Mouse (Mus musculus) MEL (cell line): ENCODE data around the gene Steap1. TPM values are rescaled to one million over a fixed set of nuclear protein-coding genes. Genes with fewer than 3 reads are reported as not detected.
A peak's percentile ranks its signal among the peaks of the same experiment; 100 is the strongest.

Experiments
- DNase-seq: peaks from one replicate; pipeline ENCODE4 v3.0.0; 2011; ENCODE audit warnings: low read depth, low spot score
- H3K27ac ChIP-seq: 2 replicates; pipeline ENCODE4 v1.5.1; 2012; ENCODE audit warnings: low read depth, mild to moderate bottlenecking, control low read depth, low read length, moderate library complexity; ENCODE audit not compliant: control insufficient read depth
- H3K27me3 ChIP-seq, 2 experiments: fragments of 150-350 bp in 1 of 2; sonication (generic) in 1 of 2; 2 replicates each; pipeline ENCODE4 v1.6.1; 2012; ENCODE audit warnings: low read length in 2 of 2, mild to moderate bottlenecking in 2 of 2, improper control_type of control experiment in 1 of 2, moderate library complexity in 1 of 2; ENCODE audit not compliant: insufficient read depth in 2 of 2, control insufficient read depth in 1 of 2
- H3K36me3 ChIP-seq, 2 experiments: 2 replicates each; pipeline ENCODE4 v1.6.1; 2012 to 2014; ENCODE audit warnings: low read length in 2 of 2, improper control_type of control experiment in 1 of 2, inconsistent platforms in 1 of 2, mild to moderate bottlenecking in 1 of 2; ENCODE audit not compliant: insufficient read depth in 2 of 2, control insufficient read depth in 1 of 2
- H3K4me1 ChIP-seq, 2 experiments: fragments of 150-350 bp in 1 of 2; sonication (generic) in 1 of 2; 2 replicates each; pipeline ENCODE4 v1.6.1; 2012; ENCODE audit warnings: low read length in 2 of 2, improper control_type of control experiment in 1 of 2, mild to moderate bottlenecking in 1 of 2; ENCODE audit not compliant: insufficient read depth in 2 of 2, control insufficient read depth in 1 of 2
- H3K4me3 ChIP-seq, 2 experiments: fragments of 150-350 bp in 1 of 2; sonication (generic) in 1 of 2; 2 replicates each; pipeline ENCODE4 v1.5.1; 2012; ENCODE audit warnings: low read depth in 2 of 2, low read length in 2 of 2, mild to moderate bottlenecking in 2 of 2, moderate library complexity in 2 of 2, control low read depth in 1 of 2, improper control_type of control experiment in 1 of 2; ENCODE audit not compliant: control insufficient read depth in 1 of 2, insufficient read depth in 1 of 2
- H3K79me2 ChIP-seq: 2 replicates; pipeline ENCODE4 v1.6.1; 2012; ENCODE audit warnings: mild to moderate bottlenecking, low read length, moderate library complexity; ENCODE audit not compliant: control insufficient read depth, poor library complexity, insufficient read depth
- H3K9ac ChIP-seq: 2 replicates; pipeline ENCODE4 v1.6.1; 2012; ENCODE audit warnings: low read depth, mild to moderate bottlenecking, control low read depth, low read length, moderate library complexity; ENCODE audit not compliant: control insufficient read depth, poor library complexity, severe bottlenecking
- H3K9me3 ChIP-seq: fragments of 150-350 bp; sonication (generic); replicated peaks from 2 replicates; pipeline ENCODE4 v1.6.1; 2012; ENCODE audit warnings: mild to moderate bottlenecking, low read length, improper control_type of control experiment, moderate library complexity; ENCODE audit not compliant: insufficient read depth
- CHD2 ChIP-seq: IDR thresholded peaks from 2 replicates; pipeline ENCODE4 v1.6.1; 2011; ENCODE audit warnings: low read length, improper control_type of control experiment
- CTCF ChIP-seq, 3 experiments: IDR thresholded peaks in 2 of 3; conservative IDR thresholded peaks in 1 of 3; 2 replicates each; pipeline ENCODE4 v1.5.1; 2011 to 2012; ENCODE audit warnings: low read length in 3 of 3, low read depth in 2 of 3, mild to moderate bottlenecking in 2 of 3, improper control_type of control experiment in 1 of 3, inconsistent platforms in 1 of 3, mixed read lengths in 1 of 3, moderate library complexity in 1 of 3; ENCODE audit not compliant: control insufficient read depth in 1 of 3, insufficient read depth in 1 of 3, poor library complexity in 1 of 3, severe bottlenecking in 1 of 3
- ELF1 ChIP-seq: IDR thresholded peaks from 2 replicates; pipeline ENCODE4 v1.6.1; 2014; ENCODE audit warnings: low read depth, mild to moderate bottlenecking, inconsistent platforms, low read length, improper control_type of control experiment, moderate library complexity
- GABPA ChIP-seq: IDR thresholded peaks from 2 replicates; pipeline ENCODE4 v1.6.1; 2012; ENCODE audit warnings: low read depth, mild to moderate bottlenecking, inconsistent platforms, low read length, improper control_type of control experiment, moderate library complexity
- MAFK ChIP-seq: IDR thresholded peaks from 2 replicates; pipeline ENCODE4 v1.6.1; 2011; ENCODE audit warnings: low read depth, mild to moderate bottlenecking, low read length, improper control_type of control experiment, borderline replicate concordance
- MAZ ChIP-seq: IDR thresholded peaks from 2 replicates; pipeline ENCODE4 v1.6.1; 2012; ENCODE audit warnings: low read depth, mild to moderate bottlenecking, inconsistent platforms, low read length, improper control_type of control experiment
- MXI1 ChIP-seq: IDR thresholded peaks from 2 replicates; pipeline ENCODE4 v1.6.1; 2011; ENCODE audit warnings: mild to moderate bottlenecking, low read depth, low read length, improper control_type of control experiment
- POLR2A ChIP-seq, 2 experiments: IDR thresholded peaks; 2 replicates each; pipeline ENCODE4 v1.6.1; 2011 to 2012; ENCODE audit warnings: low read length in 2 of 2, mild to moderate bottlenecking in 2 of 2, control low read depth in 1 of 2, improper control_type of control experiment in 1 of 2, low read depth in 1 of 2, moderate library complexity in 1 of 2; ENCODE audit not compliant: control insufficient read depth in 1 of 2, insufficient read depth in 1 of 2, poor library complexity in 1 of 2
- POLR2AphosphoS5 ChIP-seq: IDR thresholded peaks from 2 replicates; pipeline ENCODE4 v1.6.1; 2012; ENCODE audit warnings: low read depth, borderline replicate concordance, mild to moderate bottlenecking, inconsistent platforms, low read length, moderate library complexity, mixed read lengths
- RAD21 ChIP-seq: IDR thresholded peaks from 2 replicates; pipeline ENCODE4 v1.6.1; 2011; ENCODE audit warnings: mild to moderate bottlenecking, low read depth, low read length, improper control_type of control experiment
- RCOR1 ChIP-seq: IDR thresholded peaks from 2 replicates; pipeline ENCODE4 v1.6.1; 2012; ENCODE audit warnings: low read depth, mild to moderate bottlenecking, inconsistent platforms, low read length, improper control_type of control experiment
- SIN3A ChIP-seq: IDR thresholded peaks from 2 replicates; pipeline ENCODE4 v1.6.1; 2012; ENCODE audit warnings: low read length, improper control_type of control experiment, inconsistent platforms
- SMC3 ChIP-seq: IDR thresholded peaks from 2 replicates; pipeline ENCODE4 v1.6.1; 2011; ENCODE audit warnings: low read depth, low read length, improper control_type of control experiment
- USF2 ChIP-seq, 2 experiments: IDR thresholded peaks; 2 replicates each; pipeline ENCODE4 v1.6.1; 2011 to 2012; ENCODE audit warnings: improper control_type of control experiment in 2 of 2, low read length in 2 of 2, borderline replicate concordance in 1 of 2, inconsistent platforms in 1 of 2, low read depth in 1 of 2, mild to moderate bottlenecking in 1 of 2; ENCODE audit not compliant: insufficient read depth in 1 of 2
- ZC3H11A ChIP-seq: IDR thresholded peaks from 2 replicates; pipeline ENCODE4 v1.6.1; 2012; ENCODE audit warnings: low read depth, mild to moderate bottlenecking, inconsistent platforms, low read length, improper control_type of control experiment
- ZKSCAN1 ChIP-seq: IDR thresholded peaks from 2 replicates; pipeline ENCODE4 v1.6.1; 2012; ENCODE audit warnings: low read depth, mild to moderate bottlenecking, inconsistent platforms, low read length, improper control_type of control experiment, moderate library complexity
- polyA plus RNA-seq, 2 experiments: library from polyadenylated mRNA; stranded (reverse) in 1 of 2; unstranded in 1 of 2; fragments of >175 nt in 1 of 2; fragments of >200 nt in 1 of 2; gene quantifications; 2 replicates each; pipeline versions ENCODE4 v1.2.1 to v1.2.4; 2012; ENCODE audit warnings: low replicate concordance in 2 of 2, low read depth in 1 of 2; ENCODE audit not compliant: insufficient read length in 2 of 2, insufficient read depth in 1 of 2, missing spikeins in 1 of 2
- total RNA-seq: library from RNA; depleted of rRNA; stranded (reverse); fragments of 300-350 nt; gene quantifications from 2 replicates; pipeline ENCODE4 v1.2.3, GENCODE M21; 2012

Gene Steap1
- total and polyA plus RNA-seq, 3 experiments, result not detected

DNA sequence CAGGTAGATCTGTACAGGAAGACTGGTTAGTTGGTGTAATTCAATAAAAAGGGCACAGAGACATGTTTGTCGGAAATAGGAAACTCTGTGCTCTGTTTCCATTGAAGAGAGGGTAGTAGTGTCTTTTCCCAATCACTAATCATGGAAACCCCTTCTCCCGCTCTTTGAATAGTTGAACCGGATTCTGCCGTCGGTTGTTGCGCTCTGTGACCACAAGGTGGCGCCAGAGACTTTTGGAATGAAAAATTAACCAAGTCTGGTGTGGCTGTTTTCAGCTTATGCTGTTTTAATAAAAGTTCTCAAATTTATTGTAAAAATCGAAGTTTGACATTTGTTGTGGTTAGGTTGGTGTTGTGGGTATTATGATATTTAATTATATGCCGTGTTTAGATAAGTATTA, 5.9 kb upstream of the Steap1 start:
- Histone ChIP-seq H3K36me3 (no peaks in the 10 kb centered on the region), H3K4me3 (no peak overlapping the region), H3K4me1 (no peaks in the 10 kb centered on the region), H3K9me3 (no peaks in the 10 kb centered on the region), H3K9ac (no peak overlapping the region), H3K79me2 (no peaks in the 10 kb centered on the region), H3K27ac (no peak overlapping the region), H3K27me3 (no peaks in the 10 kb centered on the region; a peak in 1 of 4 replicates)
- DNase-seq, result peak; percentile 47
- TF ChIP-seq SIN3A (no peak), ZC3H11A (peak; percentile 73), MAFK (no peak), POLR2AphosphoS5 (no peak), USF2 (IDR thresholded peaks at IDR 0.05; ENCODE audit: borderline replicate concordance in 1 of 2, insufficient read depth in 1 of 2, low read depth in 1 of 2, low read length in 2 of 2) (no peak), SMC3 (peak; percentile 90), POLR2A (IDR thresholded peaks at IDR 0.05; ENCODE audit: control insufficient read depth in 1 of 2, insufficient read depth in 1 of 2, low read depth in 1 of 2, low read length in 2 of 2, poor library complexity in 1 of 2) (no peak), ZKSCAN1 (no peak), CTCF (IDR thresholded peaks at IDR 0.05 in 2 of 3, conservative IDR thresholded peaks at IDR 0.05 in 1 of 3; ENCODE audit: control insufficient read depth in 1 of 3, insufficient read depth in 1 of 3, low read depth in 2 of 3, low read length in 3 of 3, poor library complexity in 1 of 3, severe bottlenecking in 1 of 3) (peak; percentile 72 to 86 (median 84)), GABPA (no peak), RAD21 (peak; percentile 91), RCOR1 (no peak)

DNA sequence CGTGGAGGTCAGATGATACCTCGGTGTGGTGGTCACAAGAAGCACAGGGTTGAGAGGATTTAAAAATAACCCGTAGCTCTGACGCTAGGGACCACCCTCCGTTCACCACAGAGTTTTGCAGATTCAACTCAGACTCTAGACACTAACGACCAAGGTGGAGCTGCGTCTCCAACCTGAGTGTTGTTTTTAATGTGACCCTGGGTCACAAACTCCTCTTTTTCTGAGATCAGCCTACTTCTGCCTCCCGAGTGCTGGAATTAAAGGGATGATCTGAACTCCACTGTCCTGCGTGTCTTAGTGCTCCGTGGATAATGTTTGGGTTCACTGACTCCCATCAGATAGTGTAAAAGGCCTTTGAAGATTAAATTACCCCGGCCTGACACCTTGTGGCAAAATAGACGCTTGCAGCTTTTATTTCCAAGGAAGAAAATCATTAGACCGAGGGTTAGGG, 671 bp upstream of the Steap1 start:
- H3K36me3 ChIP-seq, result no peaks in the 10 kb centered on the region
- TF ChIP-seq ELF1 (no peak), MXI1 (no peak), SMC3 (peak; percentile 48), CHD2 (no peak), MAZ (no peak), RAD21 (peak; percentile 7), ZKSCAN1 (no peak), CTCF (IDR thresholded peaks at IDR 0.05 in 2 of 3, conservative IDR thresholded peaks at IDR 0.05 in 1 of 3; ENCODE audit: control insufficient read depth in 1 of 3, insufficient read depth in 1 of 3, low read depth in 2 of 3, low read length in 3 of 3, poor library complexity in 1 of 3, severe bottlenecking in 1 of 3) (peak in 1 of 3 experiments; percentile 29; a peak in 1 of 6 replicates), MAFK (no peak)
- TF ChIP-seq, all 39 proteins: peak for 3
- no peaks in the 10 kb centered on the region for H3K79me2 ChIP-seq
- no peak for DNase-seq
- H3K4me3 ChIP-seq, result no peak overlapping the region
- H3K9ac ChIP-seq, result no peak overlapping the region
- no peak overlapping the region for H3K27ac ChIP-seq
- no peaks in the 10 kb centered on the region; a peak in 1 of 4 replicates for H3K27me3 ChIP-seq
- H3K4me1 ChIP-seq, result no peaks in the 10 kb centered on the region
- no peaks in the 10 kb centered on the region for H3K9me3 ChIP-seq
